Mouse (Mus musculus) intestine, embryonic 15.5 days (tissue): ENCODE measurements at regions not wholly inside any gene's neighbourhood (a gene's known extent, or its start where the extent isn't known, plus 50 kb on each side); places are given as distances from the start of the nearest gene placed in this dataset.

Experiments
- ATAC-seq: fragments of 200-750 bp; cut with Nextera tagmentation; 2 replicates; pipeline ENCODE4 v1.8.0; 2017; ENCODE audit warnings: moderate TSS enrichment, moderate library complexity
- H3K27ac ChIP-seq: fragments of 300-500 bp; sonication (generic); 2 replicates; pipeline ENCODE4 v1.5.1; 2015; ENCODE audit warnings: mild to moderate bottlenecking, inconsistent platforms
- H3K27me3 ChIP-seq: fragments of 300-500 bp; sonication (generic); replicated peaks from 2 replicates; pipeline ENCODE4 v1.6.1; 2015; ENCODE audit warnings: inconsistent platforms
- H3K36me3 ChIP-seq: fragments of 300-500 bp; sonication (generic); 2 replicates; pipeline ENCODE4 v1.6.1; 2015; ENCODE audit warnings: inconsistent platforms
- H3K4me1 ChIP-seq: fragments of 300-500 bp; sonication (generic); replicated peaks from 2 replicates; pipeline ENCODE4 v1.6.1; 2015; ENCODE audit warnings: inconsistent platforms
- H3K4me2 ChIP-seq: fragments of 300-500 bp; sonication (generic); replicated peaks from 2 replicates; pipeline ENCODE4 v1.6.1; 2015; ENCODE audit warnings: mild to moderate bottlenecking, inconsistent platforms
- H3K4me3 ChIP-seq: fragments of 300-500 bp; sonication (generic); replicated peaks from 2 replicates; pipeline ENCODE4 v1.5.1; 2015; ENCODE audit warnings: inconsistent platforms
- H3K9ac ChIP-seq: fragments of 300-500 bp; sonication (generic); 2 replicates; pipeline ENCODE4 v1.6.1; 2015; ENCODE audit warnings: inconsistent platforms
- H3K9me3 ChIP-seq: fragments of 300-500 bp; sonication (generic); 2 replicates; pipeline ENCODE4 v1.6.1; 2016; ENCODE audit warnings: inconsistent platforms
- WGBS: fragments of 180-500 bp; shearing (Covaris S2); methylation state at CpG from one replicate; pipeline ENCODE4 v1.1.7; 2015; 5-methylcytosine and 5-hydroxymethylcytosine counted together

DNA sequence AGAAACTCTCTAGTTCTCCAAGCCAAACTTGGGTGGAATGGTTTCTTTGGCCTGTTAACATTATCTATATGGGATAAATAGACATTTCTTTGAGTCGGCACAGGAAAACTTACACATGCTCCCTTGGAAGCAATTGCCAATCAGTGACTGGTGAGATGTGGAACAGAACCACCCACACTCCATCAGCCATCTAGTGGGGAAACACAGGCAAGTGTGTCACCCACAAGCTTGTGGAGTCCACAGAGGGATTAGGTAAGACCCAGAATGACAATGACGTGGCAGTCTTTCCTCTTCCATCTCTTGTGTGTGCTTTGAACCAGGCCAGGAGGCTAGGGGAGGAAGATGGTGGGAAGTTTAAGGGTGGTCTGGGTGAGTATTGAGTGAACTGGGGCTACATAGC lies 257.5 kb upstream of the Gadl1 start:
- no peak overlapping the region for H3K4me3 ChIP-seq
- H3K27me3 ChIP-seq, result no peaks in the 10 kb centered on the region
- no peak for ATAC-seq
- no peaks in the 10 kb centered on the region for H3K9me3 ChIP-seq
- H3K27ac ChIP-seq, result no peak overlapping the region
- no peaks in the 10 kb centered on the region for H3K36me3 ChIP-seq
- H3K4me2 ChIP-seq, result no peak overlapping the region
- 0 out of 2 replicates have a peak, but pooled peaks cover 2% of the 10 kb centered on the region for H3K4me1 ChIP-seq
- 90% methylated on average over 2 of the region's 2 CpGs for WGBS
- H3K9ac ChIP-seq, result no peak overlapping the region

DNA sequence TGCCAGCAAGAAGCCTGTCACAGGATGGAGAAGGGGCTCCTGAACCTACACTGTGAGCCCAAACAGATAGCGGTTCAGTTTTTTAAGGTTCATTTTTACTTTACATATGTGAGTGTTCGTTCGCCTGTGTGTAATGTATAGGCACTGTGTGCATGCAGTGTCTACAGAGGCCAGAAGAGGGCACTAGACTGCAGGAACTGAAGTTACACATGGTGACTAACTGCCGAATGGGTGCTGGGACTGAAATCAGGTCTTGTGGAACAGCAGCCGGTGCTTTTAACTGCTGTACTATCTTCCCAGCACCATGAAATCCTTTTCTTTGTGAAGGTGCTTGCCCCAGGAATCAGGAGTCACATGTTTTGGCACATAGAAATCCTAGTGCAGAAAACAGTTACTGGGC lies 256.1 kb upstream of the Gadl1 start:
- no peaks in the 10 kb centered on the region for H3K27me3 ChIP-seq
- H3K4me2 ChIP-seq, result no peak overlapping the region
- no peak overlapping the region for H3K27ac ChIP-seq
- no peaks in the 10 kb centered on the region for H3K36me3 ChIP-seq
- no peak overlapping the region for H3K4me3 ChIP-seq
- no peak for ATAC-seq
- no peak overlapping the region for H3K9ac ChIP-seq
- peaks cover 6% of the 10 kb centered on the region; the same call in 1 of the 2 replicates for H3K4me1 ChIP-seq
- no peaks in the 10 kb centered on the region for H3K9me3 ChIP-seq
- 93% methylated on average over 5 of the region's 5 CpGs for WGBS

DNA sequence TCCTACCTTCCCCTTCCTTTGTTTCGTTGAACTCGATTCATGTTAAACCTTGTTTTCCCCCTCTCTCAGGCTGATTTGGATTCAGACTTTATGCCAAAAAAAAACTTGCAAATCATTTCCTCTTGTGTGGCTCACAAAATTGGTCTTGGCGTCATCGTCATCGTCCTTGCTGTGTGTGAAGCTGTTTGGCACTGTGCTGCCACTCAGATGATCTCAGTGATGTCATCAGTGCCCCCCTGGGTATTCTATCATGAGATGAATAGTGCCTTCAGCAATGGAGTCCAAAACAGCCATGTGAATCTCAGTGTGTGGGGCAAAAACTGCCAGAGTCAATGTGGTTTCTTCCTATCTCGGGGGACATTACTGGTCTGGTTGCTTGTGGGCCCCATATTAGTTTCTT lies 254.3 kb upstream of the Gadl1 start:
- no peak overlapping the region for H3K4me3 ChIP-seq
- 0 out of 2 replicates have a peak, but pooled peaks cover 4% of the 10 kb centered on the region for H3K9me3 ChIP-seq
- no peaks in the 10 kb centered on the region for H3K27me3 ChIP-seq
- H3K27ac ChIP-seq, result no peak overlapping the region
- H3K36me3 ChIP-seq, result no peaks in the 10 kb centered on the region
- H3K4me1 ChIP-seq, result peaks cover 6% of the 10 kb centered on the region; the same call in 1 of the 2 replicates
- 93% methylated on average over 6 of the region's 6 CpGs for WGBS
- H3K4me2 ChIP-seq, result no peak overlapping the region
- H3K9ac ChIP-seq, result no peak overlapping the region
- ATAC-seq, result no peak

DNA sequence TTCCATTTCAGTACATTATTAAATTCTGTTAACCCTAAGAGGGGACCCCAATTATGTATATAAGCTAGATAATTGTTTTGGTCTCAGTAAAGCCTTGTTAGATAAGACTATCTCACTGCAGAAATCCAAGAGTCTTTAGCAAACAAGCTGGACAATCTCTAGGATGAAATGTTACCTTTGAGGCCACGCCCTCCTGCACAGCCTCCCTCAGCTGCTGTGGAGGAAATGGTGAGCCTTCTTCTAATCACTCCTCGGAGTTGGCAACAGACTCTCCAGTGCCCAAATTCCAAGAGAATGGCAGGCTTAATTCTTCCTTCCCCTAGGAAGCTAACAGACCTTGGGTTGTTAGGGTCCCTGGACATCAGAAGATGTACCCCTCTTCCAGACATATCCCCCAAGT lies 252.7 kb upstream of the Gadl1 start:
- no peak overlapping the region for H3K27ac ChIP-seq
- peak; percentile 59; the same call in 1 of the 2 replicates for ATAC-seq
- 0 out of 2 replicates have a peak, but pooled peaks cover 4% of the 10 kb centered on the region for H3K9me3 ChIP-seq
- WGBS, result 40% methylated on average over 2 of the region's 2 CpGs
- H3K36me3 ChIP-seq, result no peaks in the 10 kb centered on the region
- peak overlapping the region; percentile 7; the same call in 1 of the 2 replicates for H3K4me2 ChIP-seq
- no peak overlapping the region for H3K4me3 ChIP-seq
- H3K4me1 ChIP-seq, result peaks cover 8% of the 10 kb centered on the region
- no peak overlapping the region for H3K9ac ChIP-seq
- H3K27me3 ChIP-seq, result no peaks in the 10 kb centered on the region

DNA sequence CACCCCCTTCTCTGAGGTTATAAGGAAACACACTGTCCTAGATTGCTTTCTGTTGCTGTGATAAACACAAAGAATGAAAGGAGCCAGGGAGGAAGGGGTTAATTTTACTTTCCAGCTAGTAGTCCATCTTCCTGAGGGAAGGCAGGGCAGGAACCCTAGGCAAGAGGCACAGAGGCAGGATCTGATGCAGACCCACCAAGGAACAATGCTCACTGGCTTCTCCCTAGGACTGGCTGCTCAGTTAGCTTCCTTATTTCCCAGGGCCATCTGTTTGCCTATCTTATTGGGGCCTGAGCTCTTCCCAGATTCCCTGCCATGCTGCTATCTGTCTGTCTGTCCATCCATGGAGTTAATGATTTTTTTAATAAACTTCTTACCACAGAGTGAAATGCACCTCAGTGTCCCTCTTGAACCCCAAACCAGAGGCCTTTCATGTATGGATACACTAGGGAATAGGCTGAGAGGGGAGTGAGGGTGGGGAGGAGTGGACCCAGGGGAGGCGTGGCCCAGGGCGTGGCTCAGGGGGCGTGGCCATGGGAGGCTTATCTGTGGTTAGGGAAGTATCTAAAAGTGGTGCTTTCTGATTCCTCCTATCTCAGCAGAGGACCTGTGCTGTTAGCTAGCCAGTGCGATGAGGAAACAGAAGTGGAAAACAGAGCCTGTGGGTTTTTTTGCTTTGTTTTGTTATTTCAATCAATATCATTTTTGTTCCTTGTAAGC lies 252.1 kb upstream of the Gadl1 start:
- Histone ChIP-seq H3K4me3 (no peak overlapping the region), H3K4me2 (peak overlapping the region; percentile 7; the same call in 1 of the 2 replicates), H3K36me3 (no peaks in the 10 kb centered on the region), H3K27ac (no peak overlapping the region), H3K4me1 (peaks cover 8% of the 10 kb centered on the region), H3K27me3 (no peaks in the 10 kb centered on the region), H3K9me3 (0 out of 2 replicates have a peak, but pooled peaks cover 4% of the 10 kb centered on the region), H3K9ac (no peak overlapping the region)
- ATAC-seq, result peak; percentile 67
- 40% methylated on average over 4 of the region's 4 CpGs for WGBS

DNA sequence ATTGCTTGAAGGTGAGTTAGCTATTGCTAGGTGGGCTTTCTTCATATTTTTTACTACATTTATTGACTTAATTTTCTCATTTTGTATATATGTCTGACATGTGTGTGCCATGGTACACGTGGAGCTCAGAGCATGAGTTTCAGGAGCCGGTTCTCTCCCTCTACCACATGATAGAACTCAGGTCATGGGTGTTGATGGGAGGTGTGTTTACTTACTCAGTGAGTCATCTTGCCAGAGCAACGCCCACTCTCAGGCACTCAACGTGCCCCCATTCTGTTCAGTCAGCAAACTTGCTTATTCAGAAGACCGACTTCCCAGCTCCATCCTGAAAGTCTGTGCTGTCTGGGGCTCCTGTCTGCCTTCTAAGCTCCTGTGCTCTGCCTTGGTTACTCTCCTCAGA lies 250.8 kb upstream of the Gadl1 start:
- Histone ChIP-seq H3K4me3 (no peak overlapping the region), H3K27me3 (no peaks in the 10 kb centered on the region), H3K9ac (no peak overlapping the region), H3K9me3 (0 out of 2 replicates have a peak, but pooled peaks cover 4% of the 10 kb centered on the region), H3K27ac (no peak overlapping the region), H3K36me3 (no peaks in the 10 kb centered on the region), H3K4me1 (peaks cover 8% of the 10 kb centered on the region), H3K4me2 (no peak overlapping the region)
- WGBS, result 78% methylated on average over 5 of the region's 5 CpGs
- ATAC-seq, result no peak

DNA sequence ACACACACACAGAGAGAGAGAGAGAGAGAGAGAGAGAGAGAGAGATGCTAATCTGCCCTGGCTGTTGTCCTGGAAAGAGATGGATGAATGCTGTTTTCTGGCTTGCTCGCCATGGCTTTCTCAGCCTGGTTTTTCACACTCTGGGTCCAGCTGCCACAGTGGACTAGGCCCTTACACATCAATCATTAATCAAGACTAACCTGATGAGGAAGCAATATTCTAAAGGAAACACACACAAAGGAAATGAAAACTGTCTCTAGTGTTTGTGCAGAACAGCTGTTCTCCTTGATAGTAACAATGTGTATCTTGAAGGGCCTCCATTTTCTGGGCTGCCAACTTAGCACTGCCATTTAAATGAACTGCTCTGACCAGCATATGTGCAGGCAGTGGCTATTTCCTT lies 248.9 kb upstream of the Gadl1 start:
- WGBS, result 48% methylated on average over 1 of the region's 1 CpGs
- H3K9me3 ChIP-seq, result 0 out of 2 replicates have a peak, but pooled peaks cover 4% of the 10 kb centered on the region
- peaks cover 8% of the 10 kb centered on the region for H3K4me1 ChIP-seq
- H3K36me3 ChIP-seq, result no peaks in the 10 kb centered on the region
- peak; percentile 57 for ATAC-seq
- peak overlapping the region; percentile 44 for H3K27ac ChIP-seq
- H3K9ac ChIP-seq, result no peak overlapping the region
- H3K4me3 ChIP-seq, result no peak overlapping the region
- no peak overlapping the region for H3K4me2 ChIP-seq
- no peaks in the 10 kb centered on the region for H3K27me3 ChIP-seq

DNA sequence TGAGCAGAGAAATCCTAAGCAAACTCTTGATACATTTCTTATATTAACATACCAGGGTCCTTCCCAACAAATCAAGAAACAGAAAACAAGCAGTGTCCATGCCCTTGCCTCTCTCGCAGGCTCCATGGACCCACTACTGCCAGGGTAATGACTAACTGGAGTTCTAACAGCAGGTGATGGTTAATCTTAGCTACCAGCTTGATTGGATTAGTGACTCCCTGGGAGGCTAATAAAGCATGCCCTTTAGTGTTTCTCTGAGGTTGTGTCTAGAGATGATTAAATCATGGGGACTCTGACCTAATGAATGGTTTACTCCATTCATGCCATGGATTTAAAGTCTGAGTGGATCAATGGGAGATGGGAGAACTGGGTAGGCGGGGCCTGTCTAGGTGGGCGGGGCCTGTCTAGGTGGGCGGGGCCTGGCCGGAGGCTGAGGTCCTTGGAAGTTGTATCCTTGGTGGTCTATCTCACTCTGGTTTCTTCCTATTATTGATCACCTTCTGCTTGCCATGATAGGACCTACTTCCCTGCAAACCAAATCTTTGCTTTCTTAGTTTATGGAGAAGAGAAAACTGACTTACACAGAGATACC lies 247.3 kb upstream of the Gadl1 start:
- WGBS, result 79% methylated on average over 5 of the region's 5 CpGs

DNA sequence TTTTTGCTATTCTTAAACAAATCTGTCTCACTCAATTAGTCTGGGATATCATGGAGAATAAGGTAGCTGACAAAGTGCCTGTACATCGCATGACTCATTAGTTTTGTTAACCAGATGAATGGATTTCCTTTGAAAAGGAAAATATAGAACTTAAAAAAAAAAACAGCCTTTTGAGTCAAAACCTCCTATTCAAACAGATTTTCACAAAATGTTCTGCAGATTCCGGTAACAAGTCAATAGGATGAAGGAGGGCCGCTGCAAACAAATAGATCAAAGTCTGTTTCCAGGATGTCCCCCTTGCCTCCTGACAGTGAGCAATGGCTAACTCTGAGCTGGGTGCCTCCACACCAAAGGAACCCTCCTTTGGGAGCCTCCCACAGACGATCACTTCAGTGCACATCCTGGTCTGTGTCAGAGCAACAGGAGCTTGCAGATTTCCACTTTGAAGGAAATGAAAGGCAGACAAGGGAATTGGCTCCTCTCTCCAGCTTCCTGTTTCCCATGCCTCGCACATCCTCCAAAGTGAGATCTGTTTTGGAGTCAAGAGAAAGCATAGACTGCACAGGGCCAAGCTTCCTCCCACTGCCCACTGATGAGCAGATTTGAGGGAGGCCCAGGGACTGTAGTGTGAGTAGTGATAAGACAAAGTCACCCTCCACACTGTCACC lies 243.8 kb upstream of the Gadl1 start:
- no peak overlapping the region for H3K9ac ChIP-seq
- no peak for ATAC-seq
- H3K4me2 ChIP-seq, result no peak overlapping the region
- peaks cover 2% of the 10 kb centered on the region; the same call in 1 of the 2 replicates for H3K4me1 ChIP-seq
- no peak overlapping the region for H3K4me3 ChIP-seq
- H3K27ac ChIP-seq, result no peak overlapping the region
- no peaks in the 10 kb centered on the region for H3K27me3 ChIP-seq
- WGBS, result 46% methylated on average over 5 of the region's 5 CpGs
- H3K9me3 ChIP-seq, result no peaks in the 10 kb centered on the region
- no peaks in the 10 kb centered on the region for H3K36me3 ChIP-seq

More for the DNA sequence above, 247.3 kb upstream of the Gadl1 start:
- no peak for ATAC-seq
- Histone ChIP-seq H3K27ac (no peak overlapping the region), H3K9ac (no peak overlapping the region), H3K4me1 (peaks cover 4% of the 10 kb centered on the region), H3K36me3 (no peaks in the 10 kb centered on the region), H3K9me3 (0 out of 2 replicates have a peak, but pooled peaks cover 4% of the 10 kb centered on the region), H3K4me3 (no peak overlapping the region), H3K27me3 (no peaks in the 10 kb centered on the region), H3K4me2 (no peak overlapping the region)

DNA sequence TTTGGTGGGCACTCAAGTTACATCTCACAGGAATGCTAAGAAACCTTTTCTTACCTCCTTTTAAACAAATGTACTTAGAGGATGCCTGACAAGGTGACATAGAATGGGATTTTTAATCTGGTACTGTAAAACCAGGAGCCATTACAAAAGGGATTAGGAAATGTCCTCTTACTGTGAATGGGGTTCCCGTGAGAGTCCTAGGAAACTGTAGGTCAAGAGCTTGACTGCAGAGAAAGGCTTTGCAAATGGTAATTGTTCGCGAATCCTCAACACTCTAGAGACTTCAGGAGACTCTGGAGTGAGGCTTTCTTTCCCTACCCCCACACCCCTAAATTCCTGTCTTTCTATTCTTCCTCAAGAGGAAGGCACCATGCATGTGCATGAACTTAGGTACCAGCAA lies 242.7 kb upstream of the Gadl1 start:
- H3K4me2 ChIP-seq, result no peak overlapping the region
- H3K4me1 ChIP-seq, result no peaks in the 10 kb centered on the region
- no peaks in the 10 kb centered on the region for H3K27me3 ChIP-seq
- no peak overlapping the region for H3K27ac ChIP-seq
- no peaks in the 10 kb centered on the region for H3K9me3 ChIP-seq
- H3K36me3 ChIP-seq, result no peaks in the 10 kb centered on the region
- 90% methylated on average over 3 of the region's 3 CpGs for WGBS
- H3K4me3 ChIP-seq, result no peak overlapping the region
- ATAC-seq, result no peak
- no peak overlapping the region for H3K9ac ChIP-seq

DNA sequence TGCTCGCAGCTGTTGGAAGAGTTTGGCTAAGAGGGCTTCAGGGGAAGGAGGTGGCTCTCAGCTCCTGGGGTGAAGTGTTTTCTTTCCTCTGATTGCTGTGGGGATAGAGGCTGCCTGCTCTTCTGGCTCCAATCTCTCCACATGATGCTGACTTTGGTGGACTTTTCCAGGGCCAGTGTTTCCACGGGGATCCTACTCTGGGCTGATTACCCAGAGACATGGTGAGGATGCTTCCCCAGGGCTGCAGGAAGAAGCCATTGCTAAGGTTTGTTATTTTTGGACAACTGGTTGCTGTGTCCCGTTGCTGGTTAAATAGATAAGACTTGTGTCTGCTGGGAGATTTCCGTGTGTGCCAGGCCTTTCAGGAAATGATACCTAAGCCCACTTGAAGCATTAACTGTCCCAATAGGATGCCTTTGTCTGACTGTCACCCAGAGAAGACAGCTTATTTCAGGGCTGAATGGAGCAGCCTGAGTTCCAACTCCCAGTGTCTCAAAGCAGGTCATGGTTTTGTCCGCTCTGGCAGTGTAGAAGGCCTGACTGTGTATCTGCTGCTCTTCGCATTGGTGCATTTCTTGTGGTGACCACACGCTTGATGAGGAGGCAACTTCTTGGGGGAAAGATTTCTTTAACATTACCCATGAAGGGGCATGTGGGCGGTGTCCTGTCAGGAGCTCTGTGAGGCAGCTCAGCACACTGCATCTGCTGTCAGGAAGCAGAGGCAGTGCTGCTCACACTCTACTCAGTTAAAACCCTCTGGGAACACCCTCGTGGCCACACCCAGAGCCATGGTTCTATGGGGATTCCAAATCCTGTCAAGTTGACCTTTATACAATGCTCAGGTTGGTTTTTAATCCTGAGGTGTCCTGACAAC lies 228.3 kb upstream of the Gadl1 start:
- H3K27ac ChIP-seq, result no peak overlapping the region
- H3K9ac ChIP-seq, result no peak overlapping the region
- H3K9me3 ChIP-seq, result no peaks in the 10 kb centered on the region
- no peaks in the 10 kb centered on the region for H3K27me3 ChIP-seq
- no peaks in the 10 kb centered on the region for H3K4me1 ChIP-seq
- no peak for ATAC-seq
- WGBS, result 72% methylated on average over 9 of the region's 9 CpGs
- no peak overlapping the region for H3K4me3 ChIP-seq
- H3K36me3 ChIP-seq, result no peaks in the 10 kb centered on the region
- H3K4me2 ChIP-seq, result no peak overlapping the region

DNA sequence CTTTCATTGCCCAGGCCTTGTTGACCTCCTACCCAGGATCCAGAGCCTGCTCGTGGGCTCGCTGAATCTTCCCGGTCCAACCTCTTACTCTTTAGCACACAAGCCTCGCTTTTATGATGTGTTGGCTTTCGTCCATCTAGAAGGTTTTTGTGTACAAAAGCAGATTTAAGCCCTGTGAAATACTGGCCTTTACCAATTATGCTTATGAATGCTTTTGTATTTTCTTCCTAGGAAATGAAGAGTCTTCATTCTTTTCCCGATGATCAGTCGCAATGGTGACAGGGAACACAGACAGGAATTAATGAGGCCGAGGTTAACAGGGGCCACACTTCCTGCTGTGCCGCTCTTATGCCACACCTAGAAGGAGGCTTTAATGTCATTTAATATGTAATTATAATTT lies 227.4 kb upstream of the Gadl1 start:
- Histone ChIP-seq H3K4me3 (no peak overlapping the region), H3K27me3 (no peaks in the 10 kb centered on the region), H3K27ac (no peak overlapping the region), H3K36me3 (no peaks in the 10 kb centered on the region), H3K9me3 (no peaks in the 10 kb centered on the region), H3K4me2 (no peak overlapping the region), H3K9ac (no peak overlapping the region), H3K4me1 (no peaks in the 10 kb centered on the region)
- ATAC-seq, result no peak
- 53% methylated on average over 9 of the region's 9 CpGs for WGBS
